Mouse (Mus musculus) limb, embryonic 10.5 days (tissue): ENCODE results near the gene Smr2. TPM values are rescaled to one million over a fixed set of nuclear protein-coding genes. Genes with fewer than 3 reads are reported as not detected.
"Not testable (repeated sequence)": the region's sequence is repeated elsewhere in the genome, so short reads cannot be mapped to it uniquely, and the experiment has no call there.

Experiments used
- DNase-seq: peaks from one replicate; pipeline ENCODE4 v3.0.0-alpha.2; 2017; ENCODE audit warnings: low spot score
- H3K27ac ChIP-seq: fragments of 300-500 bp; sonication (generic); 2 replicates; pipeline ENCODE4 v1.5.1; 2016; ENCODE audit warnings: mild to moderate bottlenecking
- H3K27me3 ChIP-seq: fragments of 300-500 bp; sonication (generic); 2 replicates; pipeline ENCODE4 v1.6.1; 2016; ENCODE audit warnings: low read depth, mild to moderate bottlenecking; ENCODE audit not compliant: poor library complexity, severe bottlenecking
- H3K36me3 ChIP-seq: fragments of 300-500 bp; sonication (generic); 2 replicates; pipeline ENCODE4 v1.6.1; 2016; ENCODE audit warnings: mild to moderate bottlenecking, moderate library complexity
- H3K4me1 ChIP-seq: fragments of 300-500 bp; sonication (generic); 2 replicates; pipeline ENCODE4 v1.6.1; 2016
- H3K4me3 ChIP-seq: fragments of 300-500 bp; sonication (generic); 2 replicates; pipeline ENCODE4 v1.5.1; 2016; ENCODE audit warnings: mild to moderate bottlenecking, moderate library complexity
- H3K9me3 ChIP-seq: fragments of 300-500 bp; sonication (generic); replicated peaks from 2 replicates; pipeline ENCODE4 v1.6.1; 2016; ENCODE audit warnings: mild to moderate bottlenecking
- WGBS: fragments of 180-500 bp; shearing (Covaris S2); methylation state at CpG from one replicate; pipeline ENCODE4 v1.1.7; 2016; 5-methylcytosine and 5-hydroxymethylcytosine counted together
- polyA plus RNA-seq: library from polyadenylated mRNA; unstranded; fragments of >200 nt; fragmentation: Nextera tagmentation; extraction: Ambion mirVana; gene quantifications from 2 replicates; pipeline ENCODE4 v1.2.1, GENCODE M21; 2016

Gene Smr2
- not detected in 2 replicates for polyA plus RNA-seq

- H3K4me1 ChIP-seq, H3K4me3 ChIP-seq, DNase-seq, H3K9me3 ChIP-seq, H3K27ac ChIP-seq, H3K36me3 ChIP-seq, H3K27me3 ChIP-seq: not testable (repeated sequence)
Observed at GRCm38 (mm10) chr5:88086256-88086655, at the start of gene Smr2. Gene Smr2 (plus strand): TSS chr5:88086556.

DNA sequence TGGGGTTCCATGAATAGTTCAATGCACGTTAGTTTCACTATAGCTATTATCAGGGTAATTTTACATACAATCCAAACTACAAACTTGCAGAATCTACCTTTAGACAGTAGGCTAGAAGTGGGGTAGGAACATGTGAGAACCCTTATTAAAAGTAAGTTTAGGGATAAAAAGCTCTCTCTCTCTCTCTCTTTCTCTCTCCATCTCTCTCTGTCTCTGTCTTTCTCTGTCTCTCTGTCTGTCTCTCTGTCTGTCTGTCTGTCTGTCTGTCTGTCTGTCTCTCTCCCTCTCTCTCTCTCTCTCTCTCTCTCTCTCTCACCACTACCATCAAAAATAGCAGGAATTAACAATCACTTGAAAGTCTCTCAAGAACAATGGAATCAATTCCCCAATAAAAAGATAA lies 25.1 kb downstream of the Smr2 start, which contains the start of gene Gm11116:
Gene Gm11116 (minus strand): TSS at position 101 of the 400 bp plus-strand sequence.
- Histone ChIP-seq H3K27ac (no peak within 1 kb of the TSS), H3K27me3 (no peaks in the 10 kb centered on the region), H3K9me3 (no peaks in the 10 kb centered on the region), H3K4me3 (no peak within 1 kb of the TSS), H3K36me3 (no peaks in the 10 kb centered on the region), H3K4me1 (no peaks in the 10 kb centered on the region)
- DNase-seq, result no peak
- 81% methylated on average over 1 of the region's 1 CpGs for WGBS

GRCm38 (mm10) chr5:88153999-88154398 lies 67.6 kb downstream of the Smr2 start, which contains the start of gene Gm11115:
Gene Gm11115 (minus strand): TSS chr5:88154099.
- no peak within 1 kb of the TSS for H3K27ac ChIP-seq
- H3K36me3 ChIP-seq, result no peaks in the 10 kb centered on the region
- no peak within 1 kb of the TSS for H3K4me3 ChIP-seq
- no peaks in the 10 kb centered on the region for H3K9me3 ChIP-seq
- no peak for DNase-seq
- no peaks in the 10 kb centered on the region for H3K4me1 ChIP-seq
- H3K27me3 ChIP-seq, result no peaks in the 10 kb centered on the region

Other genes starting within 250 kb of the Smr2 start
- not detected in 2 replicates for gene Odam, start 201.5 kb upstream of the Smr2 start, polyA plus RNA-seq
- 0.15 and 0.40 TPM in 2 replicates for gene Csn3, start 161.0 kb upstream of the Smr2 start, polyA plus RNA-seq
- gene 2310003L06Rik, start 117.1 kb upstream of the Smr2 start, polyA plus RNA-seq, result not detected in 2 replicates
- gene Gm28434, start 117.0 kb upstream of the Smr2 start, polyA plus RNA-seq, result not detected in 2 replicates
- not detected in 2 replicates for gene Cabs1, start 107.1 kb upstream of the Smr2 start, polyA plus RNA-seq
- gene Smr3a, start 84.0 kb upstream of the Smr2 start, polyA plus RNA-seq, result not detected in 2 replicates
- gene Gm11116, start 25.0 kb downstream of the Smr2 start, polyA plus RNA-seq, result not detected in 2 replicates
- gene Gm11115, start 67.5 kb downstream of the Smr2 start, polyA plus RNA-seq, result not detected in 2 replicates
- gene Gm7714, start 182.4 kb downstream of the Smr2 start, polyA plus RNA-seq, result not detected in 2 replicates
- gene Prol1, start 230.8 kb downstream of the Smr2 start, polyA plus RNA-seq, result not detected in 2 replicates